Mouse (Mus musculus) 3T3-L1 (cell line): Measurements from ENCODE around the gene Nabp1.
A peak's percentile ranks its signal among the peaks of the same experiment; 100 is the strongest.
"Not testable (repeated sequence)": the region's sequence is repeated elsewhere in the genome, so short reads cannot be mapped to it uniquely, and the experiment has no call there.

Experiments
- DNase-seq: peaks from one replicate; pipeline ENCODE4 v3.0.0-alpha.2; 2015; ENCODE audit warnings: low read depth, low spot score

Gene Nabp1

GRCm38 (mm10) chr1:51486291-51486690 is 8.1 kb upstream of the Nabp1 start:
- DNase-seq, result no peak

GRCm38 (mm10) chr1:51480386-51480785 is 2.2 kb upstream of the Nabp1 start:
- DNase-seq, result no peak

- no peak for DNase-seq
Observed at GRCm38 (mm10) chr1:51479691-51480090, 1.5 kb upstream of the Nabp1 start.

GRCm38 (mm10) chr1:51479027-51479329 is 753 bp upstream of the Nabp1 start:
- DNase-seq, result no peak

GRCm38 (mm10) chr1:51477656-51478081 is 556 bp downstream of the Nabp1 start:
- peak; percentile 41 for DNase-seq

GRCm38 (mm10) chr1:51476405-51476804 is 1.8 kb downstream of the Nabp1 start:
- DNase-seq, result peak; percentile 55

GRCm38 (mm10) chr1:51468077-51468476 is 10.1 kb downstream of the Nabp1 start:
- DNase-seq, result peak; percentile 43

- DNase-seq, result no peak
Observed at GRCm38 (mm10) chr1:51467181-51467580, 11.0 kb downstream of the Nabp1 start.

GRCm38 (mm10) chr1:51466385-51466784 is 11.8 kb downstream of the Nabp1 start:
- DNase-seq, result peak; percentile 77

- DNase-seq, result no peak
Observed at GRCm38 (mm10) chr1:51465285-51465684, 12.9 kb downstream of the Nabp1 start.

- no peak for DNase-seq
Observed at GRCm38 (mm10) chr1:51463038-51463437, 15.2 kb downstream of the Nabp1 start.

- DNase-seq, result peak; percentile 83
Observed at GRCm38 (mm10) chr1:51458731-51459450, 19.3 kb downstream of the Nabp1 start.

- DNase-seq, result no peak
Observed at GRCm38 (mm10) chr1:51458089-51458488, 20.1 kb downstream of the Nabp1 start.

GRCm38 (mm10) chr1:51457249-51457648 is 21.0 kb downstream of the Nabp1 start:
- DNase-seq, result no peak

- DNase-seq, result peak; percentile 29
Observed at GRCm38 (mm10) chr1:51448789-51449188, 29.4 kb downstream of the Nabp1 start.

- no peak for DNase-seq
Observed at GRCm38 (mm10) chr1:51445854-51446460, 32.3 kb downstream of the Nabp1 start.

- DNase-seq, result no peak
Observed at GRCm38 (mm10) chr1:51445161-51445853, 32.9 kb downstream of the Nabp1 start.

GRCm38 (mm10) chr1:51429775-51430174 is 48.5 kb downstream of the Nabp1 start:
- DNase-seq, result no peak

- no peak for DNase-seq
Observed at GRCm38 (mm10) chr1:51426298-51426697, 51.9 kb downstream of the Nabp1 start.

GRCm38 (mm10) chr1:51421029-51421428 is 57.2 kb downstream of the Nabp1 start:
- DNase-seq, result not testable (repeated sequence)

- no peak for DNase-seq
Observed at GRCm38 (mm10) chr1:51418753-51419152, 59.5 kb downstream of the Nabp1 start.
